Mouse (Mus musculus) forebrain, postnatal 0 days (tissue): Measurements from ENCODE around the gene Osbpl6. TPM values are rescaled to one million over a fixed set of nuclear protein-coding genes. Genes with fewer than 3 reads are reported as not detected.

Experiments used
- ATAC-seq: fragments of 200-750 bp; cut with Nextera tagmentation; 2 replicates; pipeline ENCODE4 v1.8.0; 2017; ENCODE audit warnings: mild to moderate bottlenecking, moderate library complexity
- DNase-seq: peaks from one replicate; pipeline ENCODE4 v3.0.0-alpha.2; 2015
- H3K27ac ChIP-seq: fragments of 300-500 bp; sonication (generic); 2 replicates; pipeline ENCODE4 v1.5.1; 2014; ENCODE audit warnings: low read depth, mild to moderate bottlenecking, antibody characterized with exemption, low read length, moderate library complexity, mixed read lengths
- H3K27me3 ChIP-seq: fragments of 300-500 bp; sonication (generic); 2 replicates; pipeline ENCODE4 v1.6.1; 2014; ENCODE audit warnings: mild to moderate bottlenecking, low read length, mixed read lengths; ENCODE audit not compliant: insufficient read depth
- H3K36me3 ChIP-seq: fragments of 300-500 bp; sonication (generic); 2 replicates; pipeline ENCODE4 v1.6.1; 2014; ENCODE audit warnings: mild to moderate bottlenecking, moderate library complexity; ENCODE audit not compliant: insufficient read depth
- H3K4me1 ChIP-seq: fragments of 300-500 bp; sonication (generic); 2 replicates; pipeline ENCODE4 v1.6.1; 2014; ENCODE audit warnings: antibody characterized with exemption; ENCODE audit not compliant: insufficient read depth
- H3K4me2 ChIP-seq: fragments of 300-500 bp; sonication (generic); 2 replicates; pipeline ENCODE4 v1.6.1; 2014; ENCODE audit warnings: low read depth, mild to moderate bottlenecking, moderate library complexity
- H3K4me3 ChIP-seq: fragments of 300-500 bp; sonication (generic); 2 replicates; pipeline ENCODE4 v1.5.1; 2014; ENCODE audit warnings: low read depth, low read length, mixed read lengths
- H3K9ac ChIP-seq: fragments of 300-500 bp; sonication (generic); 2 replicates; pipeline ENCODE4 v1.6.1; 2014; ENCODE audit warnings: mild to moderate bottlenecking
- H3K9me3 ChIP-seq: fragments of 300-500 bp; sonication (generic); 2 replicates; pipeline ENCODE4 v1.6.1; 2016; ENCODE audit warnings: low read length
- CTCF ChIP-seq: sonication (generic); IDR thresholded peaks from 2 replicates; pipeline ENCODE4 v1.5.1; 2016; ENCODE audit warnings: antibody characterized with exemption, control low read depth, low read depth
- WGBS: fragments of 180-500 bp; shearing (Covaris S2); extraction: QIAGEN DNeasy Blood & Tissue Kit; methylation state at CpG from one replicate; pipeline ENCODE4 v1.1.7; 2014; 5-methylcytosine and 5-hydroxymethylcytosine counted together
- polyA plus RNA-seq: library from polyadenylated mRNA; unstranded; fragments of >200 nt; fragmentation: Nextera tagmentation; extraction: Ambion mirVana; gene quantifications from 2 replicates; pipeline ENCODE4 v1.2.1, GENCODE M21; 2015
- total RNA-seq: library from RNA; depleted of rRNA; stranded (reverse); fragments of >200 nt; gene quantifications from 2 replicates; pipeline ENCODE4 v1.2.3, GENCODE M21; 2014

Osbpl6 gene
- total and polyA plus RNA-seq, 2 experiments from 2014 or later, result 17.1 to 19.5 TPM

DNA sequence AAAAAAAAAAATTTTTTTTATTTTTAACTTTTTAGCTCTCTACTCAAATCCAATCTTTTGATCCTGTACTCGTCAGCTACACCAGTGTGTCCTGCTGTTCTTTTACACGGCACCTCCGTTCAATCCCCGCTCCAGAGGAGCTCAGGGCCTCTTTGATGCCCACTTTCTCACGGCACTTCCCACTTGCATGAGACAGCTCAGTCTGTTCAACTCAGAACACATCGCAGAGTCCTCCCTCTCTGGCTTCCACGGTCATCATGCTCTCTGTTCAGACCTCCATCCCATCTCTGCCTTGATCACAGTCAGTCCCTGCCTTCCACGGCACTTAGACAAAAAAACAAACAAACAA, 63.4 kb downstream of the Osbpl6 start:
- H3K27ac ChIP-seq, result no peak overlapping the region
- WGBS, result 68% methylated on average over 8 of the region's 8 CpGs
- no peak for TF ChIP-seq CTCF
- no peak overlapping the region for H3K4me2 ChIP-seq
- H3K36me3 ChIP-seq, result no peaks in the 10 kb centered on the region
- H3K9ac ChIP-seq, result no peak overlapping the region
- ATAC-seq, result no peak; the same call in 1 of the 2 replicates
- no peaks in the 10 kb centered on the region for H3K4me1 ChIP-seq
- no peak overlapping the region for H3K4me3 ChIP-seq
- no peaks in the 10 kb centered on the region for H3K27me3 ChIP-seq
- H3K9me3 ChIP-seq, result no peaks in the 10 kb centered on the region
- DNase-seq, result no peak

DNA sequence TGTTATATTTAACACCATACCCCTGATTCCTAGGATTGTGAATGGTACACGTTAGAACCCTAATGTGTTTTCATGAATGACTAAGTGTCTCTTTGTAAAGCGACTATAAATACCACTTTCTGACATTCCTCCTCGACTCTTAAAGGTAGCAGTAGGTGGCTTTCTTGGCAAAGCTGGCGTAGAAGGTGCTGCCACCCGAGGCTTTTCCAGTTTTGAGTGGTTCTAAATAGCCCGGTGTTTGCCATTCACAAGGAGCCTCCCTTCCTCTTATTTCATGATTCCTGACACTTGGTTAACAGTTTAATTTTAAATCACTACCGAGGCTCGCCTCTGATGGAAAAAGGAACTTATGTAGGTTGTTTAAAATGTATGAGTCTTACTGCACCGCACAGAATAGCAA, 64.1 kb downstream of the Osbpl6 start:
- 74% methylated on average over 9 of the region's 9 CpGs for WGBS
- Histone ChIP-seq H3K4me3 (no peak overlapping the region), H3K9ac (no peak overlapping the region), H3K9me3 (no peaks in the 10 kb centered on the region), H3K27me3 (no peaks in the 10 kb centered on the region), H3K36me3 (no peaks in the 10 kb centered on the region), H3K27ac (no peak overlapping the region), H3K4me1 (no peaks in the 10 kb centered on the region), H3K4me2 (no peak overlapping the region)
- TF ChIP-seq CTCF, result no peak
- ATAC-seq (no peak), DNase-seq (no peak)

DNA sequence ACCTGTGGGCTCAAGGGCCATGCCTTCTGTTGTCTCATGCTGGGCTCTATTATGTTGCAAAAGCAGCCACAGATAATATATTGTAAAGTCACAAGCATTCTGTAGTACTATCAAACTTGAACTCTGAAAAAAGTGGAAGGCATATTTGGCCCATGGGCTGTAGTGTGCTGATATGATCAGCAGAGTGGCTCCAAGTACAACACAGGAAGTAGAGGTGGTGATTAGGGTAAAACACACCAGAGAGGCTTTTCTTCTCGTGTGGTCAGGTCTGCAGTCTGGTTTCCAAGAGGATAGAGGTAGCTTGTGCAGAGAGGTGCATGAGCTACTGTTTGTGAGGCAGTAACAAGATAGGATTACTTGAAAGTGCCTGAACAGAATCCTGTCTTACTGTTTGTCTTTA, 69.5 kb downstream of the Osbpl6 start:
- Histone ChIP-seq H3K4me3 (no peak overlapping the region), H3K9ac (no peak overlapping the region), H3K9me3 (no peaks in the 10 kb centered on the region), H3K4me1 (no peaks in the 10 kb centered on the region), H3K36me3 (no peaks in the 10 kb centered on the region), H3K27ac (no peak overlapping the region), H3K27me3 (no peaks in the 10 kb centered on the region), H3K4me2 (no peak overlapping the region)
- no peak for DNase-seq
- ATAC-seq, result no peak
- 88% methylated on average over 1 of the region's 1 CpGs for WGBS
- no peak for TF ChIP-seq CTCF

DNA sequence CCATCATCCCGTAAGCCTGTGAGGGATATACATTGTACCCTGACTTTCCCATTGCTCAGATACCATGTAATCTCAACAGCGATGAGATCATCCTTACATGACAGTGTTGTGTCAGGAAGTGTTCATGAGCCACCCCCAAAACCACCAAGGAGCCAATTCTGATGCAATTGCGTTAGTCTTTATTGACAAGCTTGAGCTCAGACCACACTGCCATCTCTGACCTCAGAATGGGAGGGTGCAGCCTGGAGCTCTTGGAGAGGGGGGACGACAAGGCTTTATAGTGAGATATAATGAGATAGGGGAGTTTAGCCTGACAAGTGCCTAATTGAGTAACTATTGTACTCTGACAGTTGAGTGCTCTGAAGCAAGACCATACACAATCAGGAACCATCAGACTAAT, 82.5 kb downstream of the Osbpl6 start:
- Histone ChIP-seq H3K27ac (no peak overlapping the region), H3K27me3 (no peaks in the 10 kb centered on the region), H3K4me2 (no peak overlapping the region), H3K4me1 (no peaks in the 10 kb centered on the region), H3K9ac (no peak overlapping the region), H3K9me3 (no peaks in the 10 kb centered on the region), H3K36me3 (no peaks in the 10 kb centered on the region), H3K4me3 (no peak overlapping the region)
- DNase-seq (no peak), ATAC-seq (no peak)
- no peak for TF ChIP-seq CTCF
- WGBS, result 52% methylated on average over 4 of the region's 4 CpGs

DNA sequence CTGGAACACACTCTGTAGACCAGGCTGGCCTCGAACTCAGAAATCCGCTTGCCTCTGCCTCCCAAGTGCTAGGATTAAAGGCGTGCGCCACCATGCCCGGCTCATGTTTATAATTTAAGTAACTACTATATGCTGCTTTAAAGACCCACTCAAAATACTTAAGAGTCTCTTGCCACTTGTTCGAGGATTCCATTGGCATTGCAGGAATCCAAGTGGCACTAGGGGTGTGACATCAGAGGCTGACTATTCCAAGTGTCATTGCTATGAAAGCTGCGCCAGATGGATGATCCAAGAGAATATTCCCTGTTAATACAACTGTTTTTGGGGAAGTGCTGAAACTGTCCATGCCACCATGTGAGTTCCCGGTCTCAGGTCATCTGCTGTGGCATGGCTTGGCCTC, 83.9 kb downstream of the Osbpl6 start:
- no peak for ATAC-seq
- TF ChIP-seq CTCF, result no peak
- Histone ChIP-seq H3K4me3 (no peak overlapping the region), H3K4me2 (no peak overlapping the region), H3K27ac (no peak overlapping the region), H3K9me3 (no peaks in the 10 kb centered on the region), H3K27me3 (no peaks in the 10 kb centered on the region), H3K36me3 (no peaks in the 10 kb centered on the region), H3K4me1 (0 out of 2 replicates have a peak, but pooled peaks cover 3% of the 10 kb centered on the region), H3K9ac (no peak overlapping the region)
- DNase-seq, result no peak
- 90% methylated on average over 8 of the region's 8 CpGs for WGBS

DNA sequence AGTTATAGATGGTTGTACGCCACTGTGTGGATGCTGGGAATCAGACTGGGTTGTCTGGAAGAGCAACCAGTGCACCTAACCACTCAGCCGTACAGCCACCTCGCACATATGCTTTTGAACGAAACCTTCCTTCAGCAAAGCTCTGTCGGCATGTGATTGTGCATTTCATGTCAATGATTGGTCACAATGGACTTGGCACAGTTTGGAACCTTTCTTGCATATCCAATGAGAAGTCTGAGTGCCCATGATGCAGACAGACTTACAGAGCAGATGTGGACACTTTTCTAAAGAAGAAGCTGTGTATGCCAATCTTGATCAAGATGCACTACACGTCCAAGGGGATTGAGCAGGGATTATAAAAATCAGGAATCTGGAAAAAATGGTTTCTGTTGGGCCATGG, 85.1 kb downstream of the Osbpl6 start:
- ATAC-seq (no peak), DNase-seq (no peak)
- WGBS, result 70% methylated on average over 6 of the region's 6 CpGs
- no peak for TF ChIP-seq CTCF
- Histone ChIP-seq H3K9ac (no peak overlapping the region), H3K36me3 (no peaks in the 10 kb centered on the region), H3K4me1 (0 out of 2 replicates have a peak, but pooled peaks cover 3% of the 10 kb centered on the region), H3K4me2 (no peak overlapping the region), H3K9me3 (no peaks in the 10 kb centered on the region), H3K27me3 (no peaks in the 10 kb centered on the region), H3K27ac (no peak overlapping the region), H3K4me3 (no peak overlapping the region)

DNA sequence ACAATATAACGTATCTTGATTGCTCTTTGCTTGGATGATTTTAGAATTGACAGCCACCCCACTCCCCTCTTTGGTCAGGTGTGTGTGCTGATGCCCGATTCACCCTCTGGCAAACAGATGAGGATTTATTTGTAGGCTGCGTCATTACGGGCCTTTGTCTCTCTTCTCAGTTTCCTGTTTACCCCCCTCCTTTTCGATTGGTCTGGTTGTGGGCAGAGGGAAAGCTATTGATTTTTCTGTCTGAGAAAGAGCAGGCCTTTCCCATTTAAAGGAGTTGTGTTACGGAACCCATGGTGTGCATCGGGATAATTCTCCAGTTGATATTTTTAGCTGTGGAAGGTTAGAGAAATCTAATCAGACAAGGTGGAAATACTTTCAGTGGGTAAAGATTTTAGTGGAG, 85.9 kb downstream of the Osbpl6 start:
- Histone ChIP-seq H3K4me1 (0 out of 2 replicates have a peak, but pooled peaks cover 3% of the 10 kb centered on the region), H3K27ac (no peak overlapping the region), H3K4me3 (no peak overlapping the region), H3K9me3 (no peaks in the 10 kb centered on the region), H3K27me3 (no peaks in the 10 kb centered on the region), H3K36me3 (no peaks in the 10 kb centered on the region), H3K9ac (no peak overlapping the region), H3K4me2 (no peak overlapping the region)
- ATAC-seq, result no peak
- no peak for TF ChIP-seq CTCF
- WGBS, result 74% methylated on average over 7 of the region's 7 CpGs
- DNase-seq, result no peak
